ENCODE assay signal across 9 mouse cellular contexts in the genomic region with DNA sequence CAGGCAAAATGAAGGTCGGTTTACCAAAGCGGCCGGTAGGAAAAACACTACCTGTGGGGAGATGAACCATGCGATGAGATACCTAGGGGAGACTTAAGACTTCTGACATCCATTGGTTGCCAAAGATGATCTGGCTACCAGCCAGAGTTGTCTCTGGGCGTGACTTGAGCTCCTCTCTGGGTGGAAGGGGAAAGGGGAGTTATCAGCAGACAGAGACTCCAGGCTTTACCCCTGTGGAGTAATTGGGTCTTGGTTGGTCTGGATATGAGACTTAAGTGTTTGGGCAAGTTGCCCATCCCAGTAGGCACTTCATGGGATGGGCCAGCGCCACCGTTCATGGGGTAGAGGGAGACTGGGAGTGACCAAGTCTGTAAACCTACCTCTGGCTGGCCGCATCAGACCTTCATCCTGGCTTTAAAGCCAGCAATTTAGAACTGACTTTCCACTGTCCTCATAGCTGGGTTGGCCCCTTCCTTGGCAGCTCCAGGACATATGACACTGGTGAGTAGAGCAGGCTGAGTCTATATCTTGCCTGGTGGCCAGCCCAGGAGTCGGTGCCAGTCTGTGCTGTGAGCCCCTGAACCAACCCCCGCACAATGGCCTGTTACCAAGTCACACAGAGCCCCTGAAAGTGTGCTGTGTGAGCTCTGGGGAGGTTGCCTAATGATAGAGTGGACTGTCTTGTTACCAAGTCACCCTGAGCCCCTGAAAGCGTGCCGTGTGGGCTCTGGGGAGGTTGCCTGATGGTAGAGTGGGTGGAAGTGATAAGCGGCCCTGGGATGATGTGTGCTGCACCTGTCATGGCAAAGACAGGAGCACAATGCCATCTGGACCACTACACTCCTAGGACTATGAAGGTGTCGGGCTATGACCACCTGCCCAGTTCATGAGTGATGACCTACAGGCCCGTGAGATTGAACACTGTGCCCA. TPM values are rescaled to one million over a fixed set of nuclear protein-coding genes. Genes with fewer than 3 reads are reported as not detected.
A peak's percentile ranks its signal among the peaks of the same experiment; 100 is the strongest.
DNase-seq lines count a peak whose midpoint lies in the region; ATAC-seq and TF ChIP-seq lines count a peak whose summit lies in the region.
"Had no signal": no experiment of that assay in that cellular context is flagged by ENCODE, and none has a peak within 500 bp of the region (broad histone marks: within the 10 kb centered on the region; RNA-seq: fewer than 3 reads in every experiment).

No protein-coding gene starts in this region.

- no peaks in the 10 kb centered on the region for H3K36me3 ChIP-seq in embryonic facial prominence, embryonic 10.5 days (replicated peaks)
- H3K36me3 ChIP-seq in liver, embryonic 15.5 days (replicated peaks) = no peaks in the 10 kb centered on the region
- H3K36me3 ChIP-seq: limb, embryonic 13.5 days had no signal

- no peaks in the 10 kb centered on the region for H3K9me3 ChIP-seq in embryonic facial prominence, embryonic 10.5 days
- H3K9me3 ChIP-seq in liver, embryonic 15.5 days (replicated peaks) = no peaks in the 10 kb centered on the region
- H3K9me3 ChIP-seq: limb, embryonic 13.5 days had no signal

- H3K4me3 ChIP-seq in gastrocnemius, adult 2 months = no peak overlapping the region
- no peak overlapping the region for H3K4me3 ChIP-seq in embryonic facial prominence, embryonic 10.5 days
- peak overlapping the region; percentile 42 for H3K4me3 ChIP-seq in liver, embryonic 15.5 days (replicated peaks)
- H3K4me3 ChIP-seq: limb, embryonic 13.5 days had no signal

- no peak overlapping the region for H3K27ac ChIP-seq in gastrocnemius, adult 2 months
- 0 out of 2 replicates have a peak overlapping the region, but pooled peaks have one; percentile 3 for H3K27ac ChIP-seq in embryonic facial prominence, embryonic 10.5 days (replicated peaks)
- peak overlapping the region; percentile 99 for H3K27ac ChIP-seq in liver, embryonic 15.5 days (replicated peaks)
- H3K27ac ChIP-seq: limb, embryonic 13.5 days had no signal

- peaks cover 10% of the 10 kb centered on the region; the same call in 1 of the 2 replicates for H3K4me1 ChIP-seq in embryonic facial prominence, embryonic 10.5 days
- peaks cover 91% of the 10 kb centered on the region for H3K4me1 ChIP-seq in liver, embryonic 15.5 days (replicated peaks)
- H3K4me1 ChIP-seq: limb, embryonic 13.5 days had no signal

- H3K27me3 ChIP-seq in embryonic facial prominence, embryonic 10.5 days (replicated peaks; ENCODE audit: low read depth, poor library complexity, severe bottlenecking) = 0 out of 2 replicates have a peak, but pooled peaks cover 4% of the 10 kb centered on the region
- H3K27me3 ChIP-seq in liver, embryonic 15.5 days = peaks cover 24% of the 10 kb centered on the region
- H3K27me3 ChIP-seq: limb, embryonic 13.5 days had no signal

- ATAC-seq in liver, embryonic 15.5 days (ENCODE audit: insufficient read depth) = peak; percentile 81

- peak overlapping the region; percentile 79 for H3K4me2 ChIP-seq in liver, embryonic 15.5 days
- H3K4me2 ChIP-seq: limb, embryonic 13.5 days had no signal

- DNase-seq in gastrocnemius, adult 2 months = peak; percentile 16
- DNase-seq in gastrocnemius, postnatal 4 days (ENCODE audit: low spot score in 2 of 2) = no peak
- DNase-seq in MEL-GATA-1-ER (ENCODE audit: extremely low read depth, low read depth) = peak; percentile 96
- DNase-seq in embryonic facial prominence, embryonic 10.5 days (ENCODE audit: low spot score) = no peak
- DNase-seq in embryo, embryonic 10.5 days (ENCODE audit: low spot score) = no peak
- DNase-seq in adrenal gland, postnatal 36 days = no peak
- no peak for DNase-seq in gastrocnemius, postnatal 36 days

- intact Hi-C loops in gastrocnemius, adult 2 months (cut with DNase I) = no loop called here
- intact Hi-C loops in gastrocnemius, postnatal 36 days (cut with DNase I) = no loop called here

- peak overlapping the region; percentile 64 for H3K9ac ChIP-seq in liver, embryonic 15.5 days
- H3K9ac ChIP-seq: limb, embryonic 13.5 days had no signal

- no peak for TF ChIP-seq CTCF in gastrocnemius, adult 2 months (IDR thresholded peaks at IDR 0.05)

- 93% methylated on average over 15 of the region's 15 CpGs for WGBS in embryonic facial prominence, embryonic 10.5 days
- WGBS in liver, embryonic 15.5 days (ENCODE audit: insufficient replicate concordance) = 41% methylated on average over 15 of the region's 15 CpGs

RNA-seq across cellular contexts. Expression of a gene that starts 52.4 kb away (rescaled TPM):
- 10 to 100 TPM; 38.1 to 53.6 TPM for total RNA-seq in gastrocnemius, adult 2 months (2021)
- total RNA-seq in gastrocnemius, postnatal 4 days (2021) = 10 to 100 TPM; 27.0 to 28.4 TPM
- polyA plus RNA-seq in embryonic facial prominence, embryonic 10.5 days (2016; fragmentation: Nextera tagmentation; extraction: Ambion mirVana) = 29.2 and 33.0 TPM in 2 replicates
- polyA plus RNA-seq in liver, embryonic 15.5 days (2015; fragmentation: Nextera tagmentation; extraction: Ambion mirVana) = 34.8 and 38.3 TPM in 2 replicates
- total RNA-seq in adrenal gland, postnatal 36 days (2021) = 10 to 100 TPM; 29.7 to 39.8 TPM
- 10 to 100 TPM; 35.9 to 47.1 TPM for total RNA-seq in gastrocnemius, postnatal 36 days (2021)

Comparison
In these comparisons a context has a peak if more than half of its experiments do, and no peak if none do; other contexts are left out.
1. DNase-seq: peak in gastrocnemius, adult 2 months (single experiment) and MEL-GATA-1-ER (single experiment); none in gastrocnemius, postnatal 4 days (0 of 2), embryonic facial prominence, embryonic 10.5 days (single experiment), embryo, embryonic 10.5 days (single experiment), adrenal gland, postnatal 36 days (0 of 2) and gastrocnemius, postnatal 36 days (0 of 2).